Mouse (Mus musculus): ENCODE measurements around the gene Spns2.

The Spns2 gene

GRCm38 (mm10) chr11:72500139-72500538 lies 10.4 kb upstream of the Spns2 start:
- no peak for DNase-seq (ENCODE audit: low spot score)

DNA sequence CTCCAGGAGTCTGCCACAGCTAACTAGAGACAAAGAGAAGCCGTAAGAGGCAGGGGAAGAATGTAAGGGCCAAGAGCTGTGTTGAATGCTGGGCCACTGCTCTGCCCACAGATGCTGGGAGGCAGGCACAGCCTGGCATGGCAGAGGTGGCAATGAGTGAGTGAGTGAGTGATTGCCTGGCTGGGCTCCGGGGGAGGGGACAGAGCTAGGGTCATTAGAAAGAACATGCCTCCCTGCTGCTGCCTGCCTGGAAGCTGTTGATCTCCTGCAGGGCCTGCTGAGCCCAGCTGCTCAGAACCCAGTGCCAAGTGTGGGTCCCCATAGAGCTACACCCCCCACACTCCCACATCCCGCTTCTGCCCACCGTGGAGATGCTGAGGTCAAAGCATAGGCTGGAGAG lies 7.7 kb upstream of the Spns2 start:
- DNase-seq (ENCODE audit: low spot score), result no peak

DNA sequence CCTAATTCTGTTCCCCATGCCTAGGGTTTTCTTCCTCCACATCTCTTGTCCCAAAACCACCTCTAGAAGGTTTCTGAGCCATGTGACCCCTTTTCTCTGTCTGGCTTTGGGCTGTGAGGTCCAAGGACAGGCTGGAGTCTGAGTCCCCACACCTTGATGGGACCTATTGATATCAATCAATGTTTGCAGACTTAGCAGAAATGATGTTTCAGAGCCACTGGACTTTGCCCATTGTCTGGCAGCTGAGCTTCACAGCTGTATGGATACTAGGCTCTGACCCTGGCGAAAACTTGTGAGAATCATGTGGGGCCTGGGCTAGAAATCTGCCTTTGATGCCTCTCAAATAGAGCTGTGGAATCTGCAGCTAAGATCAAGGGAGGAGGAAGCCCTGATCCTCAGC lies 7.1 kb upstream of the Spns2 start:
- DNase-seq (ENCODE audit: low spot score), result no peak

DNA sequence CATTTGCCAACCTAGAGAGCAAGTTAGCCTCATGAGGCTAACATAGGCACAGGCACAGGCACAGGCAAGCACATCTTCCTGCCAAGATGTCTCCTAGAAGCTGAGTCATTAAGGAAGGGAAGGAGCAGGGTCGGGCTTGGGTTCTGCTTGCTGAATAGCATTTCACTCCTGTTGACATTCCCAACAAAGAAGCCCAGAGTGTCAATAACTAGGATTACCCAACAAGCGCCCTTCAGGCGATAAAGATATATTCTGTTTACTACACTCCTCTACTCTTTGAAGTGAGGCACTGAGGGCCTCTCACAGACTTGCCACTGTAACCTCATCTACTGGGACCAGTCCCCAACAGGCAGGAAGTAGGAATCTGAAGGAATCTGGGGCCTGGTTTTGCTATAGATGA lies 6.4 kb upstream of the Spns2 start:
- peak; percentile 40 for DNase-seq (ENCODE audit: low spot score)

GRCm38 (mm10) chr11:72494046-72494988 lies 4.6 kb upstream of the Spns2 start:
- peak; percentile 23 for DNase-seq (ENCODE audit: low spot score)

DNA sequence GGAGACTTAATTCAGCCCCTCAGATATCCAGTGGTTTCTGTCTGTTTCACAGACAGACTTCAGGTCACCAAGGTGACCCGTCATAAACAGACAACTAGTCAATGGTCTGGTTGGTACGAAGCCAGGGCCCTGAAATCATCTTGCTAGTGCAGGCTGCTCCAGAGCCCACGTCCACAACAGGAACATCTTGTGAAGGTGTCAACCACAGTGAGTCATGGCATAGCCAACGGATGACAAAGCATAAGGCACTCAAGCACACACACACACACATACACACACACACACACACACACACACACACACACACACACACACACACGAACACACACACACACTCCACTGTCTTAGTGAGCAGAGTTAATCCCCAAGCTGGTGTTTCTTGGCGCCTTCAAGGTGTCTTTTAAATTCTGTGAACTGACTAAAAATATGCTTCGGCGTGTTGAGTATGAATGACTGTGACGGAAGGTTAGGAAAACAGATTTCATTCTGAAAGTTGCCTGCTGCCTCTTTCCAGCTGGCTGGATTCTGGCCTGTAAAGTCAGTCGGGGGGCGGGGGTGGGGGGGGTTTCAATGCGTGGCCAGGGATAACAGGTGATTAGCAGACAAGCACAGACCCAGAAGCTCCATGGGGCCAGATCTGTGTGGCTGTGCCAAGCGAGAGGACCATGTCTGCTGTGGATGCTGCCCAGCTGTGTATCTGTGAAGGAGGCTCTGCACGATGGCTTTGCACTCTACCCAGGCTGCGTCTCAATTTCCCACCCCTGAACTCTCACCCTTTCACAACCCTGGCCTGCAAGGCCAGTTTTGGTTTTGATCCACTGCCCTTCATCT lies 1.6 kb upstream of the Spns2 start:
- DNase-seq (ENCODE audit: low spot score), result no peak

DNA sequence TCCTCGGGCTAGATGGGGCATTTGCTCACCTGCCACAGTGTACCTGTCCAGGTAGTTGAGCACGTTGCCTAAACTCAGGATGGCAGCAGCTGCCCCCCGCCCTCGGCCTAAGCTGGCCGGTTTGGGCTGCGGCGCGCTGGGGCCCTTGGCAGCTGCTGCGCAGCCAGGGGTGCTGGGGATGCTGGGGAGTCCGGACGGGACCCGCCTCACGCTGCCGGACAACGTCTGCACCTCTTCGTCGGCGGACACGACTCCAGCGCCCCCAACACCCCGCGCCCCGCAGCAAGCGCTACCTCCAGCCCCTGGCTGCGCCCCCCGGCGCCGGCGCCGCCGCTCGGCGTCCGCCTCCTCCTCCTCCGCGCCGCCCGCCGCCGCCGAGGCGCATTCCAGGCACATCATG lies 307 bp downstream of the Spns2 start:
- no peak for DNase-seq (ENCODE audit: low spot score)

DNA sequence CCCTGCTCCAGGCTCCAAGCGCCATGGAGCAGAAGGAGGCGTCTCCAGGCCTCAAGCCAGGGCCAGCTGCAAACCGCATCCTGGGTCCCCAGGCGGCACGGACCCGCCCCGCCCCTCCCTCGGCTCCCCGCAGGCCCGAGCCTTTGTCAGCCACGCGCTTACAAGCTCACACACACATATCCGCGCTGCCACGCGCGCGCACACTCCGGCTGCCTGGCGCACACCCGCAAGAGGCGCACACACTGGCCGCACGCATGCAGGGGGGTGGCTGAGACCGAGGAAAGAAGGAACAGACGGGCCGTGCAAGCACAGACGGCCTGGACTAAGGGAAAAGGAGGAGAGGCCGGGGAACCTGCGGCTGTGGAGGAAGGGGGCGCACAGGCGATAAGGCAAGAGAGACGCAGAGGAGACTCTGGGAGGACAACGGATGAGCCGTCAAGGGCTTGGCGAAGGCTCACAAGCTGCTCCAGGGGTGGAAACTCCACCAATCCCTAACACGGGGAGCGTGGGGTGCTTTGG lies 892 bp downstream of the Spns2 start:
- DNase-seq (ENCODE audit: low spot score), result no peak

GRCm38 (mm10) chr11:72487739-72488138 lies 2.0 kb downstream of the Spns2 start:
- no peak for DNase-seq (ENCODE audit: low spot score)

DNA sequence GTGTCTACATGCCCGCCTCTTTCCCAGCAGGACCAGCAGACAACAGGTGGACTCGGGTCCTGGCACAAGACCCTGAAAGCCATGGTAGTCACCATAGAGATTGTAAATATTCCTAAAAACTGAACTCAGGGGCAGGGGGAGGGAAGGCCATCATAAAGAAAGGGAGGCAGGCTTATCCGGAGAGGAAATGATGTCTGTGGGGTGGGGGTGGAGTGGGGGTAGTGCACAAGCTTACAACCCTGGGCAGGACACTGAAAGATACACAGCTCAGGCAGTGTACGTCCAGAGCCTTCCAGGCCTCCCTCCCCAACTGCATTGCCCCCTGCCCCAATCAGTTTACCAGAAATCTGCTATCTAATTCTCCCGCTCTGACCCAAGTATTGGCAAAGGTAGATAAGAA lies 2.5 kb downstream of the Spns2 start:
- DNase-seq (ENCODE audit: low spot score), result no peak

DNA sequence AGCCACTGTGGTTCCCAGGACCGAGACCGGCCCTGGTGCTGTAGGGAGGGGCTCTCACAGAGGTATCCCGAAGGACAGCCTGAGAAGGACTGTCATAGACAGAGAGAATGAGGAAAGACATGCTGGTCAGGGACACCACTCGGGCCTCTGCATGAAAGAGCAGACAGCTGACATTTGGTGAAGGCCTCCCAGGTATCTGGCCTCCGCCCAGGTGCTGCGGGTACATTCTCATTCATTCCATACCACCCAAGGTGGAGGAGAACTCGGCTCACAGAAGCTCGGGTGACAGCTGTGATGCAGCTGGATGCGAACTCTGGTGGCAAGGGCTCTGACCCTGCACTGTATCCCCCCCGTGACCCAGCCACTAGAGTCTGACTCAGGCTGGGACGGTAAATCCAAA lies 3.7 kb downstream of the Spns2 start:
- no peak for DNase-seq (ENCODE audit: low spot score)

- no peak for DNase-seq (ENCODE audit: low spot score)
Observed at GRCm38 (mm10) chr11:72485157-72485556, 4.5 kb downstream of the Spns2 start.

GRCm38 (mm10) chr11:72484549-72484948 lies 5.2 kb downstream of the Spns2 start:
- DNase-seq (ENCODE audit: low spot score), result no peak

- no peak for DNase-seq (ENCODE audit: low spot score)
Observed at GRCm38 (mm10) chr11:72481952-72482351, 7.8 kb downstream of the Spns2 start.

- no peak for DNase-seq (ENCODE audit: low spot score)
Observed at GRCm38 (mm10) chr11:72481313-72481712, 8.4 kb downstream of the Spns2 start.

DNA sequence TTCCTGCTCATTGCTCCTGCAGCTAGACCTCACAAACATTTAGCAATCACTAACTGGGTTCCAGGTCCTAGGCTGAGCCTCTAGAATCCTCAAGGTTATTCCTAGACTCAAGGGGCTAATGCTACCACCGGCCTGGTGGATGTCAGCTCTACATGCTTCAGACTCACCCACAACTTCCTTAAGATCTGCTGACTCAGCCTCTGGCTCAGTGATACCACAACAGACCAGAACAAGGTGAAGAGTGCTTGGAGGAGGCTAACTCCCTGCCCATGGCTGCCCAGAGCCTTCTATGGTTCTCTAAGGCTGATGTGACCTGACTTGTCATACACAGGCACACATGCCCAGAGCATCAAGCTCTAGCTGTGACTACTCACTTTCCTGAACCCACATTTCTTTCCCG lies 10.2 kb downstream of the Spns2 start:
- DNase-seq (ENCODE audit: low spot score), result no peak

DNA sequence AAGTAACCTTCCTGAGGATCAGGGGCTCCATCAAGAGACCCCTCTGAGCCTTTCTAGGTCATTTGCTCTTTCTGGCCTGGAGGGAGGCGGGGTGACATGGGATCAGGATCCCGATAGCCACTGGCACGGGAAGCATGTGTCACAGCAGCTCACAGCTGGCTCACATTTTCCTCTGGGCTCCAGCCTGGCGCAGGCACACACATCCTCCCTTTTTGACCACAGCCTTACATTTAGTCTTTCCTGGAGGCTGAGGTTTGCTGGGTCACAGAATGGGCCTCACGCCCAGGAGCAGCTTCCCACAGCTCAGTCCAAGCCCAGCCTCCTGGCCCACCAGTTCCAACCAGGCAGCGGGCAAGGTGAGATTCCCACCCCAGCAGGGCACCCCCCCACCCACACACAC lies 11.5 kb downstream of the Spns2 start:
- peak; percentile 54 for DNase-seq (ENCODE audit: low spot score)

DNA sequence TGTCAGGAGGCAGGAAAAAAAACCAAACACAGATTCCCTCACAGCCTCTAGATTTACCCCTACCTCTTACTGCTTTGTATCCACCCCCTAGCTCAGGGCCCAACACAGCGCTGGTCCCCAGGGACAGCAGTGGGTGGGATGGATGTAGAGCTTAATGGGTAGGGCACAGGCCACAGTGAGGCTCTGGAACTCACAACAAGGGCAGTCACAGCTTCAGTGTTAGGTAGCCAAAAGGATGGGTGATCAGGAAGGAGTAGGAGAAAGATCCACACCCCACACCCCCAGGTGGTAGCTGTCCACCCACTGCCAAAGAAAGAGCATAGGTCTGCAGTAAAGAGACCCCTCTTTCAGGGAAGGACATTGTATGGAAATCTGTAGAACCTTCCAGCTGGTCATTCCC lies 12.1 kb downstream of the Spns2 start:
- no peak for DNase-seq (ENCODE audit: low spot score)

- DNase-seq (ENCODE audit: low spot score), result no peak
Observed at GRCm38 (mm10) chr11:72477182-72477581, 12.5 kb downstream of the Spns2 start.

DNA sequence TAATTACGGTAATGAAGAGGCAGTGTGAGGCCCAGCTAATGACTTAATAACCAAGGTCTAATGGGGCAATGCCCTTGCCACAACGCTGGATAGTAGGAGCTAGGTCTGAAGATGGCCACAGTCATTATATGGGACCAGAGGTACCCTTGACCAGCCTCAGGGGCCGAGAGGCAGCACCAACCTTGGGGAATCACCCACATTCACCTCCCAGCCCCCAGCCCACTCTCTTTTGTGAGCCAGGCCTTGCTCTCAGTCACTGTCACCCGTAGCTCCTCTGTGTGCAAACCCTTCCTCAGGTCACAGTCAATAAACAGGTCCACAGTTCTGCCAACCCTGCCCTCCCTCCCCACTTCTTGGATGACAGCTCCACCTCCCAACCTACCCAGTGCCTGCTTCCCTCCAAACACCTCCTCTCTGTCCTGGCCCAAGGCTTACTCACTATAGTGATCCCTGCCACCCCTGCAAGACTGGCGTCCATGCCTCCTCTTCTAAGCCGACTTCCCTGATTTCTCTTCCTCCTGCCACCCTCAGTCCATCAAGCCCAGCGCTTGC lies 13.6 kb downstream of the Spns2 start:
- DNase-seq (ENCODE audit: low spot score), result no peak

GRCm38 (mm10) chr11:72475408-72475807 lies 14.3 kb downstream of the Spns2 start:
- DNase-seq (ENCODE audit: low spot score), result no peak

GRCm38 (mm10) chr11:72474926-72475325 lies 14.8 kb downstream of the Spns2 start:
- peak; percentile 56 for DNase-seq (ENCODE audit: low spot score)

- no peak for DNase-seq (ENCODE audit: low spot score)
Observed at GRCm38 (mm10) chr11:72473540-72473939, 16.2 kb downstream of the Spns2 start.
